Mouse (Mus musculus): ENCODE measurements at regions not wholly inside any gene's neighbourhood (a gene's known extent, or its start where the extent isn't known, plus 50 kb on each side); places are given as distances from the start of the nearest gene placed in this dataset.
"Not testable (repeated sequence)": the region's sequence is repeated elsewhere in the genome, so short reads cannot be mapped to it uniquely, and the experiment has no call there.

DNA sequence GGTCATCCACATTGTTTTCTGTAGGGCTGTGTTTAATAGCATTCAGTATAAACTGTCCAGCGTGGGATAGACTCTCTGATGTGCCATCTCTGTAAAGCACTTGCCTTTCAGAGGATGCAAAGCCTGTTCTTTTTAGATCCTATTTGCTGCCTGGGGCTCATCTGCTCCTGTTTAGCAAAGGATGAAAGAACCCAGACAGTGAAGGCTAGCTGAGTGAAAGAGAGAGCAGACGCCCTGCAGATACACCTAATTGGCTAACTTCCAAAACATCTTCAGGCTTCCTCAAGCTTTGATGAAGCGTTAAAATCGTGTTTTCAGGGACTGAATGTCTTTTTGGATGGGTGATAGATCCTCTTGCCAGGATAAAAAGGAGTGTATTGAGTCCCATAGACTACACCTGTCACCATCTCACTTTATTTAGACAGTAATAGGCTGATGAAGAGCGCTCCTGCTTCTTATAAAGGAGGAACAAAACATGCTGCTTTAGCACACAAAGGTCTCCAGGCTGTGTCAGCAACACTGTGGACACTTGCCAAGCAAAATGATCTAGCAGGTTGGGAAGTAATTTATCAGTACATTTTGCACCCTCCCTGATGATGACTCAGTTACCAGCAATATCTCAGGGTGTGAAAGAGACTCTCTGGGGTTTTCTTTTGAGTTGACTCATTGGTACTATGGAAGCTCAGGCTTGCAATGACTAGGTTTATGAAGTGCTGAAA is 4717.3 kb downstream of the 9330182O14Rik start:
- TF ChIP-seq GATA1 (IDR thresholded peaks at IDR 0.05; ENCODE audit: borderline replicate concordance, low read length) (no peak), FLI1 (IDR thresholded peaks at IDR 0.05; ENCODE audit: low read length) (no peak)
- Histone ChIP-seq H3K4me3 (replicated peaks) (no peak overlapping the region), H3K4me1 (no peaks in the 10 kb centered on the region)

DNA sequence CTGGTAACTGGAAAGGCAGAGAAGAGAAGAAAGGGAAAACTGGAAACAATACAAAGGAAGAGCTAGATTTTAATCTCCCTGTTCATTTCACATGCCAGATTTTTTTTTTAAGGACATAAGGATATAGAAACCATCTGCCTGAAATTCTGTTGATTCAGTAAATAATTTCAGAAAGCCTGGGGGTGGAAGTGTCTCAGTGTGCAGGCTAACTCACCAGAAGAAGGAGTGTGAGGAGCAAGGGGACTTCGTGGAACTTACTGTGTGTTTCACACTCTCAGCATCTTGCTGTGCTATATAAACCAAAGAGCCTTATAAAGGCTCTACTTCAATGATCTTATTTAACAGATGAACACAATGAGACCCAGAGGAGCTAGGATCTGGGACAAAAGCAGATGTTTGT is 4722.9 kb downstream of the 9330182O14Rik start:
- Histone ChIP-seq H3K4me3 (replicated peaks) (no peak overlapping the region), H3K27me3 (replicated peaks) (no peaks in the 10 kb centered on the region), H3K9me3 (no peaks in the 10 kb centered on the region), H3K4me1 (no peaks in the 10 kb centered on the region), H3K36me3 (replicated peaks; ENCODE audit: low read length) (no peaks in the 10 kb centered on the region)
- TF ChIP-seq GATA1 (IDR thresholded peaks at IDR 0.05; ENCODE audit: borderline replicate concordance, low read length), result no peak
- no peak for TF ChIP-seq FLI1 (IDR thresholded peaks at IDR 0.05; ENCODE audit: low read length)

More for the DNA sequence above, 4717.3 kb downstream of the 9330182O14Rik start:
- no peaks in the 10 kb centered on the region for H3K36me3 ChIP-seq (replicated peaks; ENCODE audit: low read length)
- no peaks in the 10 kb centered on the region for H3K27me3 ChIP-seq (replicated peaks)
- no peaks in the 10 kb centered on the region for H3K9me3 ChIP-seq

DNA sequence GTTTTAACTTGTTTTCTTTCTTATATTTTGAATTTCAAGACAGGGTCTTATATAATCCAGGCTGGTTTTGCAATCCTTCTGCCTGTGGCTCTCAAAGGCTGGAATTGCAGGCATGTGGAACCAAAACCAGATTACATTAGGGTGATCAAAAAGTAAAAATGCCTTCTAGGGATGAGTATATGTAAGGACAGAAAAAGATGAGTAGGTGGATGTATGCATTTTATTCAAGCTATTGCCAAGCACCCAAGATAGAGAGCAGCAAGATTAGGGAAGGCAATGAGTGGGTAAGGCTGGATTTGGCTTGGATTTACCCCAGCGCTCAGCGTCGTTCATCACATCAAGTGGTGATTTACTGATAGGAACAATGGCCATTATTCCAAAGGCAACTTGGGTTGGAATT is 4725.2 kb downstream of the 9330182O14Rik start:
- TF ChIP-seq GATA1 (IDR thresholded peaks at IDR 0.05; ENCODE audit: borderline replicate concordance, low read length), result no peak
- no peak for TF ChIP-seq FLI1 (IDR thresholded peaks at IDR 0.05; ENCODE audit: low read length)
- H3K36me3 ChIP-seq (replicated peaks; ENCODE audit: low read length), result no peaks in the 10 kb centered on the region
- no peak overlapping the region for H3K4me3 ChIP-seq (replicated peaks)
- H3K9me3 ChIP-seq, result no peaks in the 10 kb centered on the region
- H3K4me1 ChIP-seq, result no peaks in the 10 kb centered on the region
- H3K27me3 ChIP-seq (replicated peaks), result no peaks in the 10 kb centered on the region

DNA sequence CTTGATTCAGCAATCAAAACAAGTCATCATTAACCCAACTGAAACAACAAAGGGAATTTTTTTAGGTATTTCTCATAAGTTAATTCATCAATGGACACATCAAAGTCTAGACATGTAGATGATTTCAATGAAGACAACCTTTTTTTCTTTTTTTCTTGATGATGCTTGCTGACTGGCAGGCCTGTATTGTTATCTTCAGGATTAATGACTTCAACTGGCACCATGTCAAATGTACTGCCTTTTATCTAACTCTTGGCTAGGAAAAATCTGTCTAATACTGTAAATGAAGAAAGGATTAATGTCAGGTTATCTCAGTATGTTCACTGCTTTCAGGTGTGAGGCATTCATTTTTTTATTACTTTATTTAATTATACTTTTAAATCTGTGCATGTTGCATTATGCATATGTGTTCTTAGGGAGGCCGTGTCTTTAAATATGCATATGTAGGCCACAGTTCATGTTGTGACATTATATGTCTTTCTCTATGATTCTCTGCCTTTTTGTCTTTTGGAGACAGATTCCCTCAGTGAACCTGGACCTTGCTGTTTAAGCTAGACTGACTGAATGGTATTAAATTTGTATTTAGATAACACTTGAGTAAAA is 4726.1 kb downstream of the 9330182O14Rik start:
- no peaks in the 10 kb centered on the region for H3K9me3 ChIP-seq
- H3K36me3 ChIP-seq (replicated peaks; ENCODE audit: low read length), result no peaks in the 10 kb centered on the region
- H3K4me1 ChIP-seq, result no peaks in the 10 kb centered on the region
- no peak overlapping the region for H3K4me3 ChIP-seq (replicated peaks)
- no peak for TF ChIP-seq GATA1 (IDR thresholded peaks at IDR 0.05; ENCODE audit: borderline replicate concordance, low read length)
- no peak for TF ChIP-seq FLI1 (IDR thresholded peaks at IDR 0.05; ENCODE audit: low read length)
- no peaks in the 10 kb centered on the region for H3K27me3 ChIP-seq (replicated peaks)

DNA sequence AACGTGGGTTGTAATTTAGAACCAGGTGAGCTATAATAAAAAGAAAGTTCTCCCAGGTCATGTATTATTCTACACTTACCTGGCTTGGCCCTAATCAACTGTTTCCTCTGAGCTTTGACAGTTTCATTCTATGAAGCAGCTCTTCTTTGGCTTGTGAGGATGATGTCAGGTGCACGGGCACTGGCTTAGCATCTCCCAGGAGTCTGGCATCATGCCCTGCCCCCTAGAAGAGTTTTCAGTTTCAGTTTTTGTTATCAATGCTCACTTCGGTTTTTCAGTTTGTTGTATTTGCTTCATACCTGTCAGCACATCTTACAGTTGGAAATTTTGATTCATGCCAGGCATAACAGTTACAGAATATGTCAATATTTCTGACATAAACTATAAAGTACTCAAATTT is 4734.4 kb downstream of the 9330182O14Rik start:
- Histone ChIP-seq H3K4me3 (replicated peaks) (no peak overlapping the region), H3K4me1 (no peaks in the 10 kb centered on the region), H3K36me3 (replicated peaks; ENCODE audit: low read length) (no peaks in the 10 kb centered on the region), H3K9me3 (0 out of 2 replicates have a peak, but pooled peaks cover 3% of the 10 kb centered on the region), H3K27me3 (replicated peaks) (no peaks in the 10 kb centered on the region)
- no peak for TF ChIP-seq FLI1 (IDR thresholded peaks at IDR 0.05; ENCODE audit: low read length)
- no peak for TF ChIP-seq GATA1 (IDR thresholded peaks at IDR 0.05; ENCODE audit: borderline replicate concordance, low read length)

DNA sequence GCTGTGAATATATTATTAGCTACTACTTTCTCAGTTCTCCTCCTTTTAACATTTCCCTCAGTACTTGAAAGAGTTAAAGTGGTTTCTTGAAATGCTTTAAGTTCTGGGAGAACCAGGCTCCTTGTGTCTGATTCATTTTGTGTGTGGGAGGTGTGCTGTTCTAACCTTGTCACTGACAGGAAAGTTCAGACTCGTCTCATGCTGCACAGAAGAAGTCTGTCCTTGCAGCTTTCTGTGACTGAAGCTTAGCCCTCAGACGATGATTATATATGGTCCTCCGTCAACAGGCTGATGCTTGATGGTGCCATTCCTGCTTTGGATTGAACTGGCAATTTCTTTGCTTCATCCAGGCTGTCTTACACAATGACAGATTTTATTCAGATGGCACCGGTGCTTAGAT is 4734.9 kb downstream of the 9330182O14Rik start:
- H3K4me1 ChIP-seq, result no peaks in the 10 kb centered on the region
- TF ChIP-seq GATA1 (IDR thresholded peaks at IDR 0.05; ENCODE audit: borderline replicate concordance, low read length), result no peak
- TF ChIP-seq FLI1 (IDR thresholded peaks at IDR 0.05; ENCODE audit: low read length), result no peak
- H3K9me3 ChIP-seq, result 0 out of 2 replicates have a peak, but pooled peaks cover 3% of the 10 kb centered on the region
- no peak overlapping the region for H3K4me3 ChIP-seq (replicated peaks)
- H3K27me3 ChIP-seq (replicated peaks), result no peaks in the 10 kb centered on the region
- H3K36me3 ChIP-seq (replicated peaks; ENCODE audit: low read length), result no peaks in the 10 kb centered on the region

DNA sequence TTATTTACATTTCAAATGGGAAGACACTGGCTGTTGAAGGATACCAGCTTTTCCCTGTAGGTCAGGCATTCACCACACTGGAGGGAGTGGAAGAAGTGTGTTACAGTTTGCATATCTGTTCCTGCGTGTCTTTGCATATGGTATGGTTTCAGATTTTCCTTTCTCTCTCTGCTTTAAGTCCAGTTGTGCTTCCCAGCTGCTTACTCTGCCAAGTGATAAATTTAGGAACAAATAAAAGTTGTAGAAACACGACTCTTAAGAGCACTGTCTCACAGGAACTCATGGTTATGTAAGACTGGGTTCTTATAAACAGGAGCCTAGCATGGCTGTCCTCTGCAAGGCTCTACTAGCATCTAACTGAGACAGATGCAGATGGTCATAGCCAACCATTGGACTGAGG is 4735.5 kb downstream of the 9330182O14Rik start:
- 0 out of 2 replicates have a peak, but pooled peaks cover 3% of the 10 kb centered on the region for H3K9me3 ChIP-seq
- no peaks in the 10 kb centered on the region for H3K36me3 ChIP-seq (replicated peaks; ENCODE audit: low read length)
- no peaks in the 10 kb centered on the region for H3K4me1 ChIP-seq
- TF ChIP-seq GATA1 (IDR thresholded peaks at IDR 0.05; ENCODE audit: borderline replicate concordance, low read length), result no peak
- no peak for TF ChIP-seq FLI1 (IDR thresholded peaks at IDR 0.05; ENCODE audit: low read length)
- no peak overlapping the region for H3K4me3 ChIP-seq (replicated peaks)
- no peaks in the 10 kb centered on the region for H3K27me3 ChIP-seq (replicated peaks)

DNA sequence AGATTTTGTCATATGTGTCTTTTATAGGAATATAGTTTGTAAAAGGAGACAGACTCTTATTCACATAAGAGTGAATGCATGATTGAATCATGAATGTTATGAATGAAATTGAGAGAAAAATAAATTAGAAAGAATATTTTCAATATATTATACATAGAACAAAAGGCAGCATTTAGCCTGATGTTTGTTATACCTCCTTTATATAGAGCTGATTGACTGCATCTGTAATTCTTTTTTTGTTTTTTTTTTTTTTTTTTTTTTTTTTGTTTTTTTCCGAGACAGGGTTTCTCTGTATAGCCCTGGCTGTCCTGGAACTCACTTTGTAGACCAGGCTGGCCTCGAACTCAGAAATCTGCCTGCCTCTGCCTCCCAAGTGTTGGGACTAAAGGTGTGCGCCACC is 4736.8 kb downstream of the 9330182O14Rik start:
- not testable (repeated sequence) for H3K27me3 ChIP-seq (replicated peaks); H3K9me3 ChIP-seq; H3K4me1 ChIP-seq; H3K4me3 ChIP-seq (replicated peaks); H3K36me3 ChIP-seq (replicated peaks; ENCODE audit: low read length)

DNA sequence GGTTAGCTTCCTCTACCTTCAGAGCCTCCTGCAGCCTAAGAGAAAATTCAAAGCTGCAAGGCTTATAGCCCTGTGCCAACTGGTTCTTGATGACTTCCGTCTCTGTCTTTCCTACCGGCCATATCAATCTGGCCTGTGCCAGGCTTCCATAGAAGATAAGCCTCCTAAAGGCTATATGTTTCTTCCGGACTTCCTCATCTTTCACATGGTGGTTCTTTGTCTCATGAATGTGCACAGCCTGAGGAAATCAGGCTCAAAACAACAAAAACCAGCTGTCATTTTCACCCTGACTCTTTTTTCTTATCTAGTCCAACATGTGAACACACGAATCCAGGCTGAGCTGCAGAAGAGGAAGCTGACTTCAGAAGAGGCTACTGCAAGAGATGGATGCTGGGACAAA is 4748.1 kb downstream of the 9330182O14Rik start:
- Histone ChIP-seq H3K9me3 (peaks cover 27% of the 10 kb centered on the region), H3K36me3 (replicated peaks; ENCODE audit: low read length) (no peaks in the 10 kb centered on the region), H3K4me3 (replicated peaks) (no peak overlapping the region), H3K4me1 (peaks cover 5% of the 10 kb centered on the region; the same call in 1 of the 2 replicates), H3K27me3 (replicated peaks) (no peaks in the 10 kb centered on the region)
- no peak for TF ChIP-seq GATA1 (IDR thresholded peaks at IDR 0.05; ENCODE audit: borderline replicate concordance, low read length)
- no peak for TF ChIP-seq FLI1 (IDR thresholded peaks at IDR 0.05; ENCODE audit: low read length)

DNA sequence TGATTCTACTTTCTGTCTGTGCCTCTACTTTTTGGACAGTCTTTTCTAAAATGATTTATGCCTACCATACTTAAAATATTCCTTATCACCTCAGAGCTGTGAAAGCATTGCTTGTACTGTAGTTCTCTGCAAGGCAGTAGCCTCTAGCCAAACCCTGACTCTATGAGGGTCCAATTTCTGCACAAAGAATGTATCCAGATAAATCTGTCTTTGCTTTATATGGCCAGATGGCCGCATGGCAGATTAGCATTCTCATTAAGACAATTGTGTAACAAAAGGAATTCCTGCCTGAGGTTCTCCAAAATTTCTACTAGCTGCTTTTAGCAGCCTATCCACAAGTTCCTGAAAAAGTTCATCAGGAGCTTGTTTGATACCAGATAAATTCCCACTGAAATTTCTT is 4757.4 kb downstream of the 9330182O14Rik start:
- Histone ChIP-seq H3K36me3 (replicated peaks; ENCODE audit: low read length) (no peaks in the 10 kb centered on the region), H3K4me1 (peaks cover 3% of the 10 kb centered on the region; the same call in 1 of the 2 replicates), H3K9me3 (no peaks in the 10 kb centered on the region), H3K4me3 (replicated peaks) (no peak overlapping the region), H3K27me3 (replicated peaks) (no peaks in the 10 kb centered on the region)
- no peak for TF ChIP-seq GATA1 (IDR thresholded peaks at IDR 0.05; ENCODE audit: borderline replicate concordance, low read length)
- no peak for TF ChIP-seq FLI1 (IDR thresholded peaks at IDR 0.05; ENCODE audit: low read length)
